Mouse (Mus musculus): ENCODE measurements at regions not wholly inside any gene's neighbourhood (a gene's known extent, or its start where the extent isn't known, plus 50 kb on each side); places are given as distances from the start of the nearest gene placed in this dataset.

- TF ChIP-seq CTCF (IDR thresholded peaks at IDR 0.05; ENCODE audit: borderline replicate concordance, insufficient read depth, low read depth, low read length) (no peak), POLR2A (IDR thresholded peaks at IDR 0.05; ENCODE audit: borderline replicate concordance, insufficient read depth, low read length) (no peak)
These were observed 85.9 kb upstream of the Map9 start for GRCm38 (mm10) chr3:82271965-82272364.

All from cerebellum, adult 2 months (tissue).